Mouse (Mus musculus): Measurements from ENCODE around the gene Alcam.

The Alcam gene

GRCm38 (mm10) chr16:52443055-52443454 is 10.8 kb downstream of the Alcam start:
- DNase-seq (ENCODE audit: low read depth, low spot score) = no peak

GRCm38 (mm10) chr16:52439600-52439999 is 14.3 kb downstream of the Alcam start:
- no peak for DNase-seq (ENCODE audit: low read depth, low spot score)

- DNase-seq (ENCODE audit: low read depth, low spot score) = no peak
Observed at GRCm38 (mm10) chr16:52439007-52439406, 14.9 kb downstream of the Alcam start.

GRCm38 (mm10) chr16:52438216-52438904 is 15.5 kb downstream of the Alcam start:
- DNase-seq (ENCODE audit: low read depth, low spot score) = no peak

GRCm38 (mm10) chr16:52433189-52433588 is 20.7 kb downstream of the Alcam start:
- no peak for DNase-seq (ENCODE audit: low read depth, low spot score)

GRCm38 (mm10) chr16:52432072-52432471 is 21.8 kb downstream of the Alcam start:
- DNase-seq (ENCODE audit: low read depth, low spot score) = no peak

GRCm38 (mm10) chr16:52431590-52431989 is 22.3 kb downstream of the Alcam start:
- peak; percentile 72 for DNase-seq (ENCODE audit: low read depth, low spot score)

- DNase-seq (ENCODE audit: low read depth, low spot score) = no peak
Observed at GRCm38 (mm10) chr16:52430073-52430472, 23.8 kb downstream of the Alcam start.

GRCm38 (mm10) chr16:52429661-52430060 is 24.2 kb downstream of the Alcam start:
- no peak for DNase-seq (ENCODE audit: low read depth, low spot score)

- DNase-seq (ENCODE audit: low read depth, low spot score) = no peak
Observed at GRCm38 (mm10) chr16:52428505-52428904, 25.4 kb downstream of the Alcam start.

GRCm38 (mm10) chr16:52418568-52419158 is 35.2 kb downstream of the Alcam start:
- peak; percentile 78 for DNase-seq (ENCODE audit: low read depth, low spot score)

GRCm38 (mm10) chr16:52417982-52418381 is 35.9 kb downstream of the Alcam start:
- DNase-seq (ENCODE audit: low read depth, low spot score) = no peak

GRCm38 (mm10) chr16:52417146-52417545 is 36.7 kb downstream of the Alcam start:
- DNase-seq (ENCODE audit: low read depth, low spot score) = peak; percentile 82

GRCm38 (mm10) chr16:52413714-52414113 is 40.2 kb downstream of the Alcam start:
- DNase-seq (ENCODE audit: low read depth, low spot score) = peak; percentile 14

- no peak for DNase-seq (ENCODE audit: low read depth, low spot score)
Observed at GRCm38 (mm10) chr16:52406072-52406471, 47.8 kb downstream of the Alcam start.

- DNase-seq (ENCODE audit: low read depth, low spot score) = no peak
Observed at GRCm38 (mm10) chr16:52405272-52405671, 48.6 kb downstream of the Alcam start.

GRCm38 (mm10) chr16:52399112-52399511 is 54.8 kb downstream of the Alcam start:
- DNase-seq (ENCODE audit: low read depth, low spot score) = no peak

GRCm38 (mm10) chr16:52386781-52387300 is 67.0 kb downstream of the Alcam start:
- no peak for DNase-seq (ENCODE audit: low read depth, low spot score)

- DNase-seq (ENCODE audit: low read depth, low spot score) = no peak
Observed at GRCm38 (mm10) chr16:52383456-52384185, 70.3 kb downstream of the Alcam start.

GRCm38 (mm10) chr16:52378811-52379597 is 74.9 kb downstream of the Alcam start:
- DNase-seq (ENCODE audit: low read depth, low spot score) = no peak

GRCm38 (mm10) chr16:52376827-52377226 is 77.0 kb downstream of the Alcam start:
- no peak for DNase-seq (ENCODE audit: low read depth, low spot score)

GRCm38 (mm10) chr16:52371956-52372355 is 81.9 kb downstream of the Alcam start:
- DNase-seq (ENCODE audit: low read depth, low spot score) = no peak
